Mouse (Mus musculus) forebrain, embryonic 10.5 days (tissue): Measurements from ENCODE around the gene Lhfp. TPM values are rescaled to one million over a fixed set of nuclear protein-coding genes. Genes with fewer than 3 reads are reported as not detected.
"Not testable (repeated sequence)": the region's sequence is repeated elsewhere in the genome, so short reads cannot be mapped to it uniquely, and the experiment has no call there.

Source experiments
- DNase-seq: peaks from one replicate; pipeline ENCODE4 v3.0.0-alpha.2; 2017; ENCODE audit warnings: low spot score; ENCODE audit errors: extremely low spot score
- H3K27ac ChIP-seq: fragments of 300-500 bp; sonication (generic); 2 replicates; pipeline ENCODE4 v1.5.1; 2016; ENCODE audit warnings: mild to moderate bottlenecking
- H3K27me3 ChIP-seq: fragments of 300-500 bp; sonication (generic); 2 replicates; pipeline ENCODE4 v1.6.1; 2016; ENCODE audit warnings: mild to moderate bottlenecking; ENCODE audit not compliant: poor library complexity, severe bottlenecking
- H3K36me3 ChIP-seq: fragments of 300-500 bp; sonication (generic); replicated peaks from 2 replicates; pipeline ENCODE4 v1.6.1; 2016; ENCODE audit warnings: mild to moderate bottlenecking, moderate library complexity
- H3K4me1 ChIP-seq: fragments of 300-500 bp; sonication (generic); 2 replicates; pipeline ENCODE4 v1.6.1; 2016
- H3K4me3 ChIP-seq: fragments of 300-500 bp; sonication (generic); 2 replicates; pipeline ENCODE4 v1.5.1; 2016; ENCODE audit warnings: mild to moderate bottlenecking, moderate library complexity
- H3K9me3 ChIP-seq: fragments of 300-500 bp; sonication (generic); 2 replicates; pipeline ENCODE4 v1.6.1; 2016; ENCODE audit warnings: mild to moderate bottlenecking, moderate library complexity
- WGBS: fragments of 180-500 bp; shearing (Covaris S2); methylation state at CpG from one replicate; pipeline ENCODE4 v1.1.7; 2016; 5-methylcytosine and 5-hydroxymethylcytosine counted together
- polyA plus RNA-seq: library from polyadenylated mRNA; unstranded; fragments of >200 nt; fragmentation: Nextera tagmentation; extraction: Ambion mirVana; gene quantifications from 2 replicates; pipeline ENCODE4 v1.2.1, GENCODE M21; 2016

Lhfp gene
- polyA plus RNA-seq, 1 experiment from 2014 or later = 21.7 TPM

GRCm38 (mm10) chr3:53245571-53246208, 204.4 kb downstream of the Lhfp start:
- Histone ChIP-seq H3K27ac (no peak overlapping the region), H3K4me1 (peaks cover 17% of the 10 kb centered on the region), H3K36me3 (no peaks in the 10 kb centered on the region), H3K27me3 (no peaks in the 10 kb centered on the region), H3K9me3 (peaks cover 4% of the 10 kb centered on the region; the same call in 1 of the 2 replicates), H3K4me3 (no peak overlapping the region)
- 91% methylated on average over 9 of the region's 9 CpGs for WGBS
- no peak for DNase-seq

GRCm38 (mm10) chr3:53247102-53247501, 205.8 kb downstream of the Lhfp start:
- 78% methylated on average over 3 of the region's 3 CpGs for WGBS
- H3K4me3 ChIP-seq = no peak overlapping the region
- H3K4me1 ChIP-seq = peaks cover 17% of the 10 kb centered on the region
- H3K36me3 ChIP-seq = no peaks in the 10 kb centered on the region
- H3K27ac ChIP-seq = no peak overlapping the region
- peaks cover 4% of the 10 kb centered on the region; the same call in 1 of the 2 replicates for H3K9me3 ChIP-seq
- no peaks in the 10 kb centered on the region for H3K27me3 ChIP-seq
- DNase-seq = peak; percentile 36

- H3K27me3 ChIP-seq = no peaks in the 10 kb centered on the region
- no peak for DNase-seq
- peaks cover 17% of the 10 kb centered on the region for H3K4me1 ChIP-seq
- no peak overlapping the region for H3K4me3 ChIP-seq
- no peaks in the 10 kb centered on the region for H3K36me3 ChIP-seq
- 20% methylated on average over 10 of the region's 10 CpGs for WGBS
- H3K27ac ChIP-seq = no peak overlapping the region; the same call in 1 of the 2 replicates
- no peaks in the 10 kb centered on the region; the same call in 1 of the 2 replicates for H3K9me3 ChIP-seq
Measured at GRCm38 (mm10) chr3:53248158-53248874, 207.0 kb downstream of the Lhfp start.

DNA sequence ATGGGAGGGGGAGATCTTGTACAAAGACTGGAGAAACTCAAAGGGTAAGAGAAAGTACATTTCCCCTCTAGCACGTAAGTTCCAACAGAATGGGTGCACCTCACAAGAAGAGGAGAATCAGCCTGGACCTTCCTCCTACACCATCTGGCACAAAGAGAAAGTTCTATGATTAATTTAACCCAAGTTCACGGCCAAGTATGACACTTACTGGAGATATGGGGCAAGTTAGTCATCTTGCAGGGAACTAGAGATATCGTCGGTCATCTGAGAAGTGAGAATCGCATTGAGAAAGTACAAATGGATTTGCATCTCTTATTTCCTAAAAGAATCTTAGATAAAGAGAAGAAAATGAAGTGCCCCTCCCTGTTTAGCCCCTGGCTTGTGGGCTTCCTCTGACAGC, 211.2 kb downstream of the Lhfp start:
- H3K4me1 ChIP-seq = peaks cover 17% of the 10 kb centered on the region
- DNase-seq = no peak
- no peak overlapping the region for H3K27ac ChIP-seq
- H3K27me3 ChIP-seq = no peaks in the 10 kb centered on the region
- H3K36me3 ChIP-seq = no peaks in the 10 kb centered on the region
- no peaks in the 10 kb centered on the region for H3K9me3 ChIP-seq
- H3K4me3 ChIP-seq = no peak overlapping the region
- 95% methylated on average over 5 of the region's 5 CpGs for WGBS

DNA sequence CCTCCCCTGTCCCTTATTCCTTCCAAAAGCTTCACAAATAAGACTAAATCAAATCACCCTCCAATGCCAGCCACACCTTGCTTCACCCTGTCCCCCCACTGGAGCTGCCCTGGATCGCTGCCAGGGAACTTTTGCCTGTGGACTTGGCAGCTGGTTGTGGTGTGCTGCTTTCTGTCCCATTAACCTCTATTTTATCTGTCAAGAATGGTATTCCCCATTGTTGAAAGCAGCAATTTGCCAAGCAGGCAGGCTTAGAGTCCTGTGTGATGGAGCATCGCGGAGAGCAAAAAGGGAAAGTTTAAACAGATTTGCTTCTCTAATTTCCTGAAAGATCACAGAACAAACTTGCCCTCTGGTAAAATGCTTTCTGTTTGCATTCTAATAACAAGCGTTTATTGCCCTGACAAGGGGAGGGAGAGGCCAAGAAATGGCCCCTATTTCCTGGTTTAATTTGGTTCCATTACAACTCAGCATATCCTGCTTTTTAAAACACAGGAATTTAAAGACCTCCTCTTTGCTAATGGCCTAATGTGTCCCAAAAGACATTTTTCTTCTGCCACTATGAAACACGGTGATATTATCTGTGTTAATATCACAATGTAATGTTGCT, 212.0 kb downstream of the Lhfp start:
- no peak overlapping the region for H3K4me3 ChIP-seq
- no peak overlapping the region for H3K27ac ChIP-seq
- no peak for DNase-seq
- no peaks in the 10 kb centered on the region for H3K27me3 ChIP-seq
- peaks cover 12% of the 10 kb centered on the region for H3K4me1 ChIP-seq
- no peaks in the 10 kb centered on the region for H3K9me3 ChIP-seq
- no peaks in the 10 kb centered on the region for H3K36me3 ChIP-seq
- 84% methylated on average over 5 of the region's 5 CpGs for WGBS

- 70% methylated on average over 7 of the region's 7 CpGs for WGBS
- H3K36me3 ChIP-seq = no peaks in the 10 kb centered on the region
- H3K27me3 ChIP-seq = no peaks in the 10 kb centered on the region
- H3K9me3 ChIP-seq = no peaks in the 10 kb centered on the region
- no peak overlapping the region for H3K4me3 ChIP-seq
- DNase-seq = no peak
- H3K27ac ChIP-seq = no peak overlapping the region
- H3K4me1 ChIP-seq = peaks cover 6% of the 10 kb centered on the region; the same call in 1 of the 2 replicates
Measured at GRCm38 (mm10) chr3:53258657-53259158, 217.4 kb downstream of the Lhfp start.

- H3K4me3 ChIP-seq = no peak overlapping the region
- no peak overlapping the region for H3K27ac ChIP-seq
- H3K27me3 ChIP-seq = no peaks in the 10 kb centered on the region
- DNase-seq = no peak
- 87% methylated on average over 6 of the region's 6 CpGs for WGBS
- no peaks in the 10 kb centered on the region for H3K9me3 ChIP-seq
- H3K36me3 ChIP-seq = no peaks in the 10 kb centered on the region
- H3K4me1 ChIP-seq = peaks cover 10% of the 10 kb centered on the region
Measured at GRCm38 (mm10) chr3:53266116-53266515, 224.8 kb downstream of the Lhfp start.

- no peak for DNase-seq
- WGBS = 72% methylated on average over 3 of the region's 3 CpGs
Measured at GRCm38 (mm10) chr3:53267046-53267445, 225.7 kb downstream of the Lhfp start.

GRCm38 (mm10) chr3:53273220-53273619, 231.9 kb downstream of the Lhfp start:
- Histone ChIP-seq H3K36me3 (no peaks in the 10 kb centered on the region), H3K4me3 (no peak overlapping the region), H3K9me3 (no peaks in the 10 kb centered on the region), H3K4me1 (no peaks in the 10 kb centered on the region), H3K27ac (no peak overlapping the region), H3K27me3 (no peaks in the 10 kb centered on the region)
- 95% methylated on average over 3 of the region's 3 CpGs for WGBS
- DNase-seq = no peak

More at GRCm38 (mm10) chr3:53267046-53267445, 225.7 kb downstream of the Lhfp start:
- Histone ChIP-seq H3K9me3 (no peaks in the 10 kb centered on the region), H3K36me3 (no peaks in the 10 kb centered on the region), H3K27ac (no peak overlapping the region), H3K4me3 (no peak overlapping the region), H3K4me1 (peaks cover 10% of the 10 kb centered on the region), H3K27me3 (no peaks in the 10 kb centered on the region)

DNA sequence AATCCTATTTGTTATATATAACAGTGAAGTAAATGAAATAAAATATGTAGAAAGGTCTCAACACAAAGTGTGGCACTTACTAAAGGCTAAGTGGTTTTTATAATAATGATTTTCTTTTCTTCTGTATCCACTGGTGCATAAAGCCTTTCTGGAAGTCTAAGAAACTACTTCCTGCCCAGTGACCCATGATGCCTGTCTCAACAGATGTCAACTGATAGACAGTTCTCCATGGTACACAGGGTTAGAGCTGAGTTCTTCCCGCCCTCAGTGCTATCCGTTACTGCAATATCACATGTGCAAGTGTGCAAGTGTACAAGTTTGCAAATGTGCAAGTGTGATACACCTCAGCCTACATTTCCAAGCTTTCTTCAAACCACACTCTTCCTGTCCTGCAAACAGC, 236.7 kb downstream of the Lhfp start:
- Histone ChIP-seq H3K27me3 (no peaks in the 10 kb centered on the region), H3K9me3 (no peaks in the 10 kb centered on the region), H3K4me1 (no peaks in the 10 kb centered on the region), H3K27ac (no peak overlapping the region), H3K4me3 (no peak overlapping the region), H3K36me3 (no peaks in the 10 kb centered on the region)
- DNase-seq = no peak
- 90% methylated on average over 2 of the region's 2 CpGs for WGBS

DNA sequence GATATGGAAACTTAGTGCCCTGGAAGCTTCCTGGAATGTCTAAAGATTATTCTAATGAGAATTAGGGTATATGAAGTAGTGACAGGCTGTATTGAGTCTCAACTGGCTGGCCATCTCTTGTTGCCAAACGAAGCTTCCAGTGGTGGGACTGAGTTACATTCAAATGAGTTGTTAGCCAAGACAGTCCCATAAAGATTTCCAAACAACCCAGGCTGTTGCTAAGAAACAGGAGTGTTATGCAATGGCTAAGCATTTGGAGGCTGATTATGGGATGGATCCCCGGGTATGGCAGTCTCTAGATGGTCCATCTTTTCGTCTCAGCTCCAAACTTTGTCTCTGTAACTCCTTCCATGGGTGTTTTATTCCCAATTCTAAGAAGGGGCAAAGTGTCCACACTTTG, 240.7 kb downstream of the Lhfp start:
- not testable (repeated sequence) for H3K4me1 ChIP-seq, H3K27ac ChIP-seq, H3K36me3 ChIP-seq, H3K9me3 ChIP-seq, H3K27me3 ChIP-seq, DNase-seq, H3K4me3 ChIP-seq
- WGBS = 85% methylated on average over 3 of the region's 3 CpGs

GRCm38 (mm10) chr3:53284023-53284422, 242.7 kb downstream of the Lhfp start:
- H3K36me3 ChIP-seq = no peaks in the 10 kb centered on the region
- no peaks in the 10 kb centered on the region for H3K4me1 ChIP-seq
- 90% methylated on average over 5 of the region's 5 CpGs for WGBS
- H3K4me3 ChIP-seq = no peak overlapping the region
- no peak for DNase-seq
- H3K27me3 ChIP-seq = no peaks in the 10 kb centered on the region
- no peak overlapping the region for H3K27ac ChIP-seq
- H3K9me3 ChIP-seq = no peaks in the 10 kb centered on the region
